Mouse (Mus musculus) bone marrow, adult 2 months (tissue): ENCODE data around the gene Fam185a. TPM values are rescaled to one million over a fixed set of nuclear protein-coding genes. Genes with fewer than 3 reads are reported as not detected.

ENCODE experiments used
- H3K27ac ChIP-seq: fragments of 200-500 bp; 2 replicates; pipeline ENCODE4 v1.5.1; 2012; ENCODE audit warnings: low read depth, mild to moderate bottlenecking, control low read depth, inconsistent platforms, low read length; ENCODE audit not compliant: control insufficient read depth, poor library complexity, insufficient read depth
- H3K4me1 ChIP-seq: fragments of 200-500 bp; 2 replicates; pipeline ENCODE4 v1.6.1; 2011; ENCODE audit warnings: low read length; ENCODE audit not compliant: control insufficient read depth, insufficient read depth
- H3K4me3 ChIP-seq: fragments of 200-500 bp; replicated peaks from 2 replicates; pipeline ENCODE3; 2011; ENCODE audit warnings: mild to moderate bottlenecking, low read depth, low read length, control low read depth; ENCODE audit not compliant: control insufficient read depth
- CTCF ChIP-seq: fragments of 200-500 bp; IDR thresholded peaks from 2 replicates; pipeline ENCODE4 v1.5.1; 2011; ENCODE audit warnings: low read length, control low read depth; ENCODE audit not compliant: control insufficient read depth, insufficient read depth
- POLR2A ChIP-seq: fragments of 200-500 bp; IDR thresholded peaks from 2 replicates; pipeline ENCODE4 v1.6.1; 2011; ENCODE audit warnings: low read depth, mild to moderate bottlenecking, control low read depth, low read length, borderline replicate concordance; ENCODE audit not compliant: control insufficient read depth
- WGBS: fragments of 180-500 bp; shearing (Covaris S2); methylation state at CpG from one replicate; pipeline ENCODE4 v1.1.7; 2018; 5-methylcytosine and 5-hydroxymethylcytosine counted together
- polyA plus RNA-seq: library from polyadenylated mRNA; stranded (reverse); fragments of >200 nt; gene quantifications from 2 replicates; pipeline ENCODE4 v1.2.4, GENCODE M21; 2011; ENCODE audit warnings: low replicate concordance; ENCODE audit not compliant: missing spikeins, insufficient read depth, insufficient read length

Gene Fam185a
- polyA plus RNA-seq, 1 experiment: 4.6 TPM

- H3K27ac ChIP-seq: no peak overlapping the region
- 50% methylated on average over 9 of the region's 9 CpGs for WGBS
- no peak for TF ChIP-seq POLR2A
- TF ChIP-seq CTCF: no peak
- no peak overlapping the region for H3K4me3 ChIP-seq
- H3K4me1 ChIP-seq: peaks cover 1% of the 10 kb centered on the region; the same call in 1 of the 2 replicates
These were observed 39.8 kb upstream of the Fam185a start for GRCm38 (mm10) chr5:21384976-21385375.

GRCm38 (mm10) chr5:21386432-21386831 is 38.3 kb upstream of the Fam185a start:
- Histone ChIP-seq H3K4me3 (no peak overlapping the region), H3K27ac (no peak overlapping the region), H3K4me1 (peaks cover 1% of the 10 kb centered on the region; the same call in 1 of the 2 replicates)
- 27% methylated on average over 4 of the region's 4 CpGs for WGBS
- TF ChIP-seq CTCF (no peak), POLR2A (no peak)

- H3K4me1 ChIP-seq: peaks cover 1% of the 10 kb centered on the region; the same call in 1 of the 2 replicates
- no peak overlapping the region for H3K27ac ChIP-seq
- TF ChIP-seq POLR2A (no peak), CTCF (no peak)
- H3K4me3 ChIP-seq: no peak overlapping the region
These were observed 37.4 kb upstream of the Fam185a start for GRCm38 (mm10) chr5:21387340-21387739.

GRCm38 (mm10) chr5:21388855-21389254 is 35.9 kb upstream of the Fam185a start:
- 66% methylated on average over 4 of the region's 4 CpGs for WGBS
- Histone ChIP-seq H3K4me3 (no peak overlapping the region), H3K27ac (no peak overlapping the region), H3K4me1 (no peaks in the 10 kb centered on the region; the same call in 1 of the 2 replicates)
- TF ChIP-seq POLR2A (no peak), CTCF (no peak)

GRCm38 (mm10) chr5:21391616-21392384 is 33.0 kb upstream of the Fam185a start:
- Histone ChIP-seq H3K4me3 (no peak overlapping the region), H3K4me1 (peaks cover 1% of the 10 kb centered on the region; the same call in 1 of the 2 replicates), H3K27ac (no peak overlapping the region)
- TF ChIP-seq POLR2A: no peak
- no peak for TF ChIP-seq CTCF
- 65% methylated on average over 13 of the region's 13 CpGs for WGBS

GRCm38 (mm10) chr5:21394562-21394961 is 30.2 kb upstream of the Fam185a start:
- Histone ChIP-seq H3K27ac (no peak overlapping the region), H3K4me1 (peaks cover 1% of the 10 kb centered on the region; the same call in 1 of the 2 replicates), H3K4me3 (no peak overlapping the region)
- 61% methylated on average over 2 of the region's 2 CpGs for WGBS
- no peak for TF ChIP-seq POLR2A
- TF ChIP-seq CTCF: no peak

- WGBS: 5% methylated on average over 7 of the region's 7 CpGs
- TF ChIP-seq POLR2A (no peak), CTCF (no peak)
- H3K4me1 ChIP-seq: peaks cover 1% of the 10 kb centered on the region; the same call in 1 of the 2 replicates
- no peak overlapping the region for H3K27ac ChIP-seq
- H3K4me3 ChIP-seq: no peak overlapping the region
These were observed 29.4 kb upstream of the Fam185a start for GRCm38 (mm10) chr5:21395205-21395840.

- Histone ChIP-seq H3K4me1 (peaks cover 8% of the 10 kb centered on the region), H3K27ac (peak overlapping the region; percentile 92), H3K4me3 (peak overlapping the region; percentile 47)
- TF ChIP-seq CTCF (0 out of 2 replicates have a peak, but pooled peaks have one; percentile 10), POLR2A (0 out of 2 replicates have a peak, but pooled peaks have one; percentile 19)
- under 1% methylated on average over 5 of the region's 5 CpGs for WGBS
These were observed 13.5 kb upstream of the Fam185a start for GRCm38 (mm10) chr5:21411261-21411666.

- Histone ChIP-seq H3K4me3 (no peak overlapping the region), H3K4me1 (peaks cover 8% of the 10 kb centered on the region), H3K27ac (peak overlapping the region; percentile 66; the same call in 1 of the 2 replicates)
- TF ChIP-seq CTCF (no peak), POLR2A (no peak)
- WGBS: 17% methylated on average over 5 of the region's 5 CpGs
These were observed 12.7 kb upstream of the Fam185a start for GRCm38 (mm10) chr5:21412056-21412455.
